Mouse (Mus musculus) ES-E14 (cell line): ENCODE measurements around the gene Phldb3. TPM values are rescaled to one million over a fixed set of nuclear protein-coding genes. Genes with fewer than 3 reads are reported as not detected.

Experiments
- DNase-seq: peaks from one replicate; pipeline ENCODE4 v3.0.0-alpha.2; 2013; ENCODE audit warnings: low read depth, low spot score
- H3K27ac ChIP-seq: 2 replicates; pipeline ENCODE4 v1.5.1; 2012; ENCODE audit warnings: low read depth, mild to moderate bottlenecking, low read length, moderate library complexity, mixed read lengths; ENCODE audit not compliant: poor library complexity, insufficient read depth, severe bottlenecking
- H3K36me3 ChIP-seq: 2 replicates; pipeline ENCODE4 v1.6.1; 2012; ENCODE audit warnings: mild to moderate bottlenecking, low read length, moderate library complexity, mixed read lengths; ENCODE audit not compliant: control insufficient read depth, poor library complexity, insufficient read depth, severe bottlenecking
- H3K4me1 ChIP-seq, 2 experiments: fragments of 150-350 bp in 1 of 2; sonication (generic) in 1 of 2; 2 replicates each; pipeline ENCODE4 v1.6.1; 2012; ENCODE audit warnings: low read length in 2 of 2, mild to moderate bottlenecking in 1 of 2, mixed read lengths in 1 of 2; ENCODE audit not compliant: control insufficient read depth in 2 of 2, insufficient read depth in 2 of 2, poor library complexity in 1 of 2
- H3K4me3 ChIP-seq, 2 experiments: fragments of 150-350 bp in 1 of 2; sonication (generic) in 1 of 2; 2 replicates each; pipeline ENCODE4 v1.5.1; 2012; ENCODE audit warnings: low read length in 2 of 2, low read depth in 1 of 2, mild to moderate bottlenecking in 1 of 2, mixed read lengths in 1 of 2; ENCODE audit not compliant: insufficient read depth in 1 of 2, poor library complexity in 1 of 2, severe bottlenecking in 1 of 2
- H3K9ac ChIP-seq: 2 replicates; pipeline ENCODE4 v1.6.1; 2012; ENCODE audit warnings: low read depth, mild to moderate bottlenecking, low read length, mixed read lengths; ENCODE audit not compliant: poor library complexity, insufficient read depth, severe bottlenecking
- H3K9me3 ChIP-seq: fragments of 150-350 bp; sonication (generic); 2 replicates; pipeline ENCODE4 v1.6.1; 2012; ENCODE audit warnings: low read depth, mild to moderate bottlenecking, low read length; ENCODE audit not compliant: control insufficient read depth, insufficient read depth
- CHD2 ChIP-seq: IDR thresholded peaks from 2 replicates; pipeline ENCODE4 v1.6.1; 2014; ENCODE audit warnings: mild to moderate bottlenecking, low read depth, low read length, inconsistent platforms
- HCFC1 ChIP-seq: IDR thresholded peaks from 2 replicates; pipeline ENCODE4 v1.6.1; 2012; ENCODE audit warnings: low read length, inconsistent platforms, borderline replicate concordance; ENCODE audit not compliant: insufficient read depth
- MAFK ChIP-seq: IDR thresholded peaks from 2 replicates; pipeline ENCODE4 v1.6.1; 2014; ENCODE audit warnings: mild to moderate bottlenecking, low read depth, low read length, inconsistent platforms; ENCODE audit not compliant: insufficient read depth
- ZC3H11A ChIP-seq: IDR thresholded peaks from 2 replicates; pipeline ENCODE4 v1.6.1; 2012; ENCODE audit warnings: low read depth, mild to moderate bottlenecking, inconsistent platforms, low read length, borderline replicate concordance
- ZNF384 ChIP-seq: IDR thresholded peaks from 2 replicates; pipeline ENCODE4 v1.6.1; 2012; ENCODE audit warnings: low read depth, low read length, inconsistent platforms
- in situ Hi-C, 2 experiments: fragments of 600-800 bp; cut with MboI; formaldehyde crosslinking; loops; one replicate each; pipeline ENCODE4 v1.15.1; 2025; ENCODE audit warnings: low sequenced_read_pairs in 2 of 2, inconsistent platforms in 1 of 2; ENCODE audit not compliant: unreplicated experiment in 2 of 2
- total RNA-seq: library from RNA; depleted of rRNA; stranded (reverse); fragments of 300-350 nt; gene quantifications from 2 replicates; pipeline ENCODE4 v1.2.3, GENCODE M21; 2012

The Phldb3 gene
- total RNA-seq, 1 experiment: 1.5 TPM

- TF ChIP-seq ZNF384 (no peak), HCFC1 (no peak), CHD2 (no peak), MAFK (no peak), ZC3H11A (no peak)
- H3K9ac ChIP-seq: no peak overlapping the region
- no peaks in the 10 kb centered on the region for H3K36me3 ChIP-seq
Measured at GRCm38 (mm10) chr7:24629672-24630071, 19.1 kb downstream of the Phldb3 start.

GRCm38 (mm10) chr7:24630116-24630880 lies 19.7 kb downstream of the Phldb3 start:
- H3K36me3 ChIP-seq: no peaks in the 10 kb centered on the region
- H3K4me3 ChIP-seq: no peak overlapping the region
- in situ Hi-C loops: no loop called here
- H3K9ac ChIP-seq: no peak overlapping the region
- TF ChIP-seq ZC3H11A (no peak), CHD2 (no peak), ZNF384 (no peak), MAFK (no peak), HCFC1 (no peak)
- peaks cover 2 to 19% of the 10 kb centered on the region in 2 experiments; a peak in 2 of 4 replicates for H3K4me1 ChIP-seq
- no peak overlapping the region for H3K27ac ChIP-seq
- DNase-seq: no peak
- no peaks in the 10 kb centered on the region for H3K9me3 ChIP-seq

More at GRCm38 (mm10) chr7:24629672-24630071, 19.1 kb downstream of the Phldb3 start:
- Histone ChIP-seq H3K9me3 (no peaks in the 10 kb centered on the region), H3K4me1 (peaks cover 2 to 19% of the 10 kb centered on the region in 2 experiments; a peak in 2 of 4 replicates), H3K27ac (no peak overlapping the region), H3K4me3 (no peak overlapping the region)
- DNase-seq: no peak
- in situ Hi-C loops: no loop called here

- H3K36me3 ChIP-seq: no peaks in the 10 kb centered on the region
Measured at GRCm38 (mm10) chr7:24636264-24636663, 25.7 kb downstream of the Phldb3 start, which contains the start of gene Lypd3. TSS of gene Lypd3 (plus strand) at chr7:24636550.

GRCm38 (mm10) chr7:24637046-24637445 lies 26.5 kb downstream of the Phldb3 start:
- in situ Hi-C loops: no loop called here
- Histone ChIP-seq H3K36me3 (no peaks in the 10 kb centered on the region), H3K27ac (no peak overlapping the region), H3K9ac (no peak overlapping the region), H3K4me3 (peak overlapping the region in 1 of 2 experiments; percentile 42; a peak in 1 of 4 replicates), H3K9me3 (no peaks in the 10 kb centered on the region), H3K4me1 (peaks cover 0 to 12% of the 10 kb centered on the region in 2 experiments; a peak in 2 of 4 replicates)
- DNase-seq: no peak
- TF ChIP-seq ZC3H11A: no peak
- no peak for TF ChIP-seq HCFC1
- no peak for TF ChIP-seq ZNF384
- no peak for TF ChIP-seq MAFK
- no peak for TF ChIP-seq CHD2

More at GRCm38 (mm10) chr7:24636264-24636663, 25.7 kb downstream of the Phldb3 start, which contains the start of gene Lypd3:
- no peak for DNase-seq
- in situ Hi-C loops: no loop called here
- no peak within 1 kb of the TSS for H3K27ac ChIP-seq
- TF ChIP-seq ZNF384: no peak
- TF ChIP-seq CHD2: no peak
- no peak for TF ChIP-seq MAFK
- no peak for TF ChIP-seq ZC3H11A
- TF ChIP-seq HCFC1: no peak
- H3K4me1 ChIP-seq: peaks cover 0 to 12% of the 10 kb centered on the region in 2 experiments; a peak in 2 of 4 replicates
- H3K4me3 ChIP-seq: peak within 1 kb of the TSS; percentile 23 to 42; a peak in 3 of 4 replicates
- no peak within 1 kb of the TSS for H3K9ac ChIP-seq
- no peaks in the 10 kb centered on the region for H3K9me3 ChIP-seq
